Mouse (Mus musculus): ENCODE data around the gene Med16. TPM values are rescaled to one million over a fixed set of nuclear protein-coding genes. Genes with fewer than 3 reads are reported as not detected.

The Med16 gene
- polyA plus RNA-seq, 1 experiment from 2014 or later, result 42.0 TPM

GRCm38 (mm10) chr10:79945507-79946234 lies 36.9 kb upstream of the Med16 start:
- WGBS, result 19% methylated on average over 16 of the region's 16 CpGs
- H3K4me1 ChIP-seq (replicated peaks; ENCODE audit: control insufficient read depth, insufficient read depth, low read length), result peaks cover 11% of the 10 kb centered on the region; the same call in 1 of the 2 replicates
- no peaks in the 10 kb centered on the region for H3K9me3 ChIP-seq (ENCODE audit: control insufficient read depth, low read length)
- peak overlapping the region; percentile 38; the same call in 1 of the 2 replicates for H3K27ac ChIP-seq
- no peaks in the 10 kb centered on the region for H3K27me3 ChIP-seq (ENCODE audit: control insufficient read depth, insufficient read depth, low read length)
- DNase-seq (ENCODE audit: low spot score) (no peak), ATAC-seq (ENCODE audit: low FRiP score) (peak; percentile 35; the same call in 1 of the 2 replicates)
- no peak overlapping the region for H3K4me2 ChIP-seq (replicated peaks)
- no peak overlapping the region for H3K4me3 ChIP-seq (replicated peaks; ENCODE audit: low read length)
- H3K9ac ChIP-seq, result no peak overlapping the region
- peaks cover 26% of the 10 kb centered on the region for H3K36me3 ChIP-seq (replicated peaks; ENCODE audit: control insufficient read depth, insufficient read depth)

GRCm38 (mm10) chr10:79943471-79943901 lies 34.8 kb upstream of the Med16 start:
- H3K4me2 ChIP-seq (replicated peaks), result no peak overlapping the region
- H3K27ac ChIP-seq, result no peak overlapping the region
- H3K36me3 ChIP-seq (replicated peaks; ENCODE audit: control insufficient read depth, insufficient read depth), result peaks cover 4% of the 10 kb centered on the region; the same call in 1 of the 2 replicates
- H3K27me3 ChIP-seq (ENCODE audit: control insufficient read depth, insufficient read depth, low read length), result no peaks in the 10 kb centered on the region
- H3K9me3 ChIP-seq (ENCODE audit: control insufficient read depth, low read length), result no peaks in the 10 kb centered on the region
- H3K4me3 ChIP-seq (replicated peaks; ENCODE audit: low read length), result no peak overlapping the region
- DNase-seq (ENCODE audit: low spot score) (no peak), ATAC-seq (ENCODE audit: low FRiP score) (no peak)
- H3K4me1 ChIP-seq (replicated peaks; ENCODE audit: control insufficient read depth, insufficient read depth, low read length), result peaks cover 11% of the 10 kb centered on the region; the same call in 1 of the 2 replicates
- 0 out of 2 replicates have a peak overlapping the region, but pooled peaks have one; percentile 24 for H3K9ac ChIP-seq
- WGBS, result 84% methylated on average over 9 of the region's 9 CpGs

- Histone ChIP-seq H3K9me3 (ENCODE audit: control insufficient read depth, low read length) (no peaks in the 10 kb centered on the region), H3K4me1 (replicated peaks; ENCODE audit: control insufficient read depth, insufficient read depth, low read length) (peaks cover 11% of the 10 kb centered on the region; the same call in 1 of the 2 replicates), H3K27ac (no peak overlapping the region), H3K36me3 (replicated peaks; ENCODE audit: control insufficient read depth, insufficient read depth) (peaks cover 4% of the 10 kb centered on the region; the same call in 1 of the 2 replicates), H3K4me3 (replicated peaks; ENCODE audit: low read length) (no peak overlapping the region), H3K4me2 (replicated peaks) (no peak overlapping the region), H3K27me3 (ENCODE audit: control insufficient read depth, insufficient read depth, low read length) (no peaks in the 10 kb centered on the region), H3K9ac (0 out of 2 replicates have a peak overlapping the region, but pooled peaks have one; percentile 24)
- ATAC-seq (ENCODE audit: low FRiP score) (no peak), DNase-seq (ENCODE audit: low spot score) (no peak)
- WGBS, result 83% methylated on average over 1 of the region's 1 CpGs
Measured at GRCm38 (mm10) chr10:79942988-79943387, 34.3 kb upstream of the Med16 start.

DNA sequence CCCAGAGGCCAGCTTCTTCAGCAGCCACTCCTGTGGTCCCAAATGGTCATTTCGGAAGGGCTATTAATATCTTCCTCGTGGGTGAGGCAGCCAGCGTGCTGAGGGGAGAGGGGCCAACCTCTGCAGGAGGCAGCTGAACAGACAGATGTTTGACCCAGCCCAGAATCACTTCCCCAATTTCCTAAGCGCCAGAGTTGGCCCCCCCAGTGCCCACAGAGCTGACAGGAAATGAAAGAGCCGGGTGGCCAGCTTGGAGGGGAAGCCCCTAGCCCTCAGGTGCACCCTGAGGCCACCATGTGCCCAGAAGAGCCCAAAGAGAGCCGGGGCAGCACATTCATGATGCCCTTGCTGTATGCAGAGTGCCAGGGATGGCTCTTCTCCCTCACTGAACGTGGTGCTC lies 32.0 kb upstream of the Med16 start:
- H3K9ac ChIP-seq, result no peak overlapping the region
- no peak overlapping the region for H3K27ac ChIP-seq
- DNase-seq (ENCODE audit: low spot score) (no peak), ATAC-seq (ENCODE audit: low FRiP score) (no peak)
- no peak overlapping the region for H3K4me3 ChIP-seq (replicated peaks; ENCODE audit: low read length)
- H3K9me3 ChIP-seq (ENCODE audit: control insufficient read depth, low read length), result no peaks in the 10 kb centered on the region
- H3K4me2 ChIP-seq (replicated peaks), result no peak overlapping the region
- no peaks in the 10 kb centered on the region for H3K27me3 ChIP-seq (ENCODE audit: control insufficient read depth, insufficient read depth, low read length)
- 74% methylated on average over 7 of the region's 7 CpGs for WGBS
- peaks cover 11% of the 10 kb centered on the region for H3K4me1 ChIP-seq (replicated peaks; ENCODE audit: control insufficient read depth, insufficient read depth, low read length)
- H3K36me3 ChIP-seq (replicated peaks; ENCODE audit: control insufficient read depth, insufficient read depth), result peaks cover 3% of the 10 kb centered on the region; the same call in 1 of the 2 replicates

GRCm38 (mm10) chr10:79937775-79938526 lies 29.2 kb upstream of the Med16 start:
- H3K36me3 ChIP-seq (replicated peaks; ENCODE audit: control insufficient read depth, insufficient read depth), result peaks cover 14% of the 10 kb centered on the region; the same call in 1 of the 2 replicates
- WGBS, result 33% methylated on average over 11 of the region's 11 CpGs
- no peaks in the 10 kb centered on the region for H3K9me3 ChIP-seq (ENCODE audit: control insufficient read depth, low read length)
- H3K4me2 ChIP-seq (replicated peaks), result no peak overlapping the region
- H3K4me3 ChIP-seq (replicated peaks; ENCODE audit: low read length), result no peak overlapping the region
- no peak for ATAC-seq (ENCODE audit: low FRiP score)
- H3K9ac ChIP-seq, result no peak overlapping the region
- no peaks in the 10 kb centered on the region for H3K27me3 ChIP-seq (ENCODE audit: control insufficient read depth, insufficient read depth, low read length)
- H3K4me1 ChIP-seq (replicated peaks; ENCODE audit: control insufficient read depth, insufficient read depth, low read length), result peaks cover 11% of the 10 kb centered on the region
- H3K27ac ChIP-seq, result no peak overlapping the region
- no peak for DNase-seq (ENCODE audit: low spot score)

DNA sequence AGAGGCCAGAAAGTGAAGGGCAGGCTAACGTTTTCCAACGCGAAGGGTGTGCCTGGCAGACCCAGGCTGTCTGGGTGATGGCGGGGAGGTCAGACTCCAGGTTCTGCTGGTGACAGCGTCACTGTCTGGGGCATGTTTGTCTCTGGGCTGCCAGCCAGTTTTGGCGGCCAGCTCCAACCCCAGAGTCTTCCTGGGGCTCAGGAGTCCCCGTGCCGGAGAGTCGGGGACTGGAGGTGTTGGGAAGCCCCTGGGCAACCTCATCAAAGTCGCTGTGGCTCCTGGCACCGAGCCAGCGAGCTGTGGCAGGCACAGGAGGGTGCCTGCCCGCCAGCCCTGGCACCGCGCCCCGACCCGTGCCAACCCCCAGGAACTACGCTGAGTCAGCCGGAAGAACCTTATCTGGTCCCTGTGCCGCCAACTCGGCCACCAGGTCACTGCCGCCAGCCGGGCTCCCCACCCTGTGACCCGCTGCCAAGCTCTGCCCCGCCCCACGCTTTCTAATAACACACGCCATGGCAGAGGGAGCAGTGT lies 28.3 kb upstream of the Med16 start:
- no peak overlapping the region for H3K4me3 ChIP-seq (replicated peaks; ENCODE audit: low read length)
- H3K36me3 ChIP-seq (replicated peaks; ENCODE audit: control insufficient read depth, insufficient read depth), result peaks cover 17% of the 10 kb centered on the region
- no peak overlapping the region; the same call in 1 of the 2 replicates for H3K4me2 ChIP-seq (replicated peaks)
- no peak for ATAC-seq (ENCODE audit: low FRiP score)
- H3K27me3 ChIP-seq (ENCODE audit: control insufficient read depth, insufficient read depth, low read length), result no peaks in the 10 kb centered on the region
- no peak overlapping the region for H3K9ac ChIP-seq
- peaks cover 21% of the 10 kb centered on the region for H3K4me1 ChIP-seq (replicated peaks; ENCODE audit: control insufficient read depth, insufficient read depth, low read length)
- no peaks in the 10 kb centered on the region for H3K9me3 ChIP-seq (ENCODE audit: control insufficient read depth, low read length)
- 48% methylated on average over 27 of the region's 27 CpGs for WGBS
- DNase-seq (ENCODE audit: low spot score), result no peak
- no peak overlapping the region for H3K27ac ChIP-seq

DNA sequence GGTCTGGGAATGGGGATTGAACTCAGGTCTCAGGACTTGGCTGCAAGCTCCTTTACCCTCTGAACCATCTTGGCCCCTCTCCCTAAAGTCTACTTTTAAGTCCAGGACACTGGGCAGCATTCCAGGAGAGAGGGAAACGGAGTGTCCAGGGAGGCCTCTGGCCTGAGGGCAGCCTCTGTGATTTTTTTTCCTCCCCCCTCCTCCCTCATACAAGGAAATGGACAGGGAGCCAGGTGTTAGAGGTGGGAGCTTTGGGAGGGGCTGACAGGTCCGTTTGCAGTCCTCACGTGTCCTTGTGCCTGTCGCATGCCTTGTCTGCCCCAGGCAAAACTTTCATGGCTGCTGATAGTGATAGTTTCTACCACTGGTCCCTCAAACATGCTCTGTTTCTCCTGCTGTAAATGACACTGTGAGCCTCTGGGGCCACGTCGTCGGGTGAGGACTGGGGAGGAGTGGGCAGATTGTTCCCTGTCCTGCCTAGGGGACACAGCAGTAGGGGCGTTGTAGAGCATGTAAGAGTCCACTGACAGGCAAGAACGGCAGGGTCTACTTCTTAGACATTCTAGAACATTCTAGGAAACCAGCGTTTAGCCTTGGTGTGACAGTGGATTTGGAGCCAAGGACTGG lies 27.7 kb upstream of the Med16 start:
- no peak overlapping the region for H3K9ac ChIP-seq
- H3K27me3 ChIP-seq (ENCODE audit: control insufficient read depth, insufficient read depth, low read length), result no peaks in the 10 kb centered on the region
- 71% methylated on average over 10 of the region's 10 CpGs for WGBS
- no peak overlapping the region for H3K4me3 ChIP-seq (replicated peaks; ENCODE audit: low read length)
- H3K27ac ChIP-seq, result no peak overlapping the region
- H3K4me2 ChIP-seq (replicated peaks), result no peak overlapping the region
- no peaks in the 10 kb centered on the region for H3K9me3 ChIP-seq (ENCODE audit: control insufficient read depth, low read length)
- H3K36me3 ChIP-seq (replicated peaks; ENCODE audit: control insufficient read depth, insufficient read depth), result peaks cover 23% of the 10 kb centered on the region
- DNase-seq (ENCODE audit: low spot score) (no peak), ATAC-seq (ENCODE audit: low FRiP score) (no peak)
- peaks cover 21% of the 10 kb centered on the region for H3K4me1 ChIP-seq (replicated peaks; ENCODE audit: control insufficient read depth, insufficient read depth, low read length)

GRCm38 (mm10) chr10:79934794-79935569 lies 26.3 kb upstream of the Med16 start:
- H3K4me2 ChIP-seq (replicated peaks), result no peak overlapping the region
- H3K4me1 ChIP-seq (replicated peaks; ENCODE audit: control insufficient read depth, insufficient read depth, low read length), result peaks cover 27% of the 10 kb centered on the region
- H3K4me3 ChIP-seq (replicated peaks; ENCODE audit: low read length), result no peak overlapping the region
- no peaks in the 10 kb centered on the region for H3K27me3 ChIP-seq (ENCODE audit: control insufficient read depth, insufficient read depth, low read length)
- H3K27ac ChIP-seq, result no peak overlapping the region
- ATAC-seq (ENCODE audit: low FRiP score) (no peak), DNase-seq (ENCODE audit: low spot score) (no peak)
- H3K9ac ChIP-seq, result no peak overlapping the region
- peaks cover 27% of the 10 kb centered on the region for H3K36me3 ChIP-seq (replicated peaks; ENCODE audit: control insufficient read depth, insufficient read depth)
- no peaks in the 10 kb centered on the region for H3K9me3 ChIP-seq (ENCODE audit: control insufficient read depth, low read length)
- WGBS, result 87% methylated on average over 16 of the region's 16 CpGs

Data from hindbrain, embryonic 14.5 days (tissue).